Mouse (Mus musculus) hindbrain, embryonic 11.5 days (tissue): ENCODE results near the gene Ranbp3l. TPM values are rescaled to one million over a fixed set of nuclear protein-coding genes. Genes with fewer than 3 reads are reported as not detected.

Experiments used
- ATAC-seq: fragments of 200-750 bp; cut with Nextera tagmentation; 2 replicates; pipeline ENCODE4 v1.8.0; 2017; ENCODE audit warnings: mild to moderate bottlenecking, moderate TSS enrichment, moderate library complexity; ENCODE audit not compliant: low FRiP score
- DNase-seq: peaks from one replicate; pipeline ENCODE4 v3.0.0-alpha.2; 2015; ENCODE audit warnings: low spot score
- H3K27ac ChIP-seq: fragments of 300-500 bp; sonication (generic); 2 replicates; pipeline ENCODE4 v1.5.1; 2014; ENCODE audit warnings: mild to moderate bottlenecking, low read depth, low read length
- H3K27me3 ChIP-seq: fragments of 300-500 bp; sonication (generic); 2 replicates; pipeline ENCODE4 v1.6.1; 2014; ENCODE audit warnings: mild to moderate bottlenecking, low read length, moderate library complexity, mixed read lengths; ENCODE audit not compliant: control insufficient read depth, insufficient read depth
- H3K36me3 ChIP-seq: fragments of 300-500 bp; sonication (generic); 2 replicates; pipeline ENCODE4 v1.6.1; 2014; ENCODE audit warnings: mild to moderate bottlenecking, low read length, moderate library complexity, mixed read lengths; ENCODE audit not compliant: control insufficient read depth, insufficient read depth
- H3K4me1 ChIP-seq: fragments of 300-500 bp; sonication (generic); replicated peaks from 2 replicates; pipeline ENCODE4 v1.6.1; 2014; ENCODE audit warnings: low read length, mixed read lengths; ENCODE audit not compliant: control insufficient read depth, insufficient read depth
- H3K4me2 ChIP-seq: fragments of 300-500 bp; sonication (generic); replicated peaks from 2 replicates; pipeline ENCODE4 v1.6.1; 2014; ENCODE audit warnings: mild to moderate bottlenecking, low read depth, low read length
- H3K4me3 ChIP-seq: fragments of 300-500 bp; sonication (generic); 2 replicates; pipeline ENCODE4 v1.5.1; 2014; ENCODE audit warnings: low read depth, low read length
- H3K9ac ChIP-seq: fragments of 300-500 bp; sonication (generic); 2 replicates; pipeline ENCODE4 v1.6.1; 2014; ENCODE audit warnings: low read depth, low read length
- H3K9me3 ChIP-seq: fragments of 300-500 bp; sonication (generic); 2 replicates; pipeline ENCODE4 v1.6.1; 2016; ENCODE audit warnings: low read length; ENCODE audit not compliant: control insufficient read depth
- WGBS: fragments of 180-500 bp; shearing (Covaris S2); extraction: QIAGEN DNeasy Blood & Tissue Kit; methylation state at CpG from one replicate; pipeline ENCODE4 v1.1.7; 2014; 5-methylcytosine and 5-hydroxymethylcytosine counted together
- polyA plus RNA-seq: library from polyadenylated mRNA; unstranded; fragments of >200 nt; fragmentation: Nextera tagmentation; extraction: Ambion mirVana; gene quantifications from 2 replicates; pipeline ENCODE4 v1.2.1, GENCODE M21; 2014

Gene Ranbp3l
- polyA plus RNA-seq, 1 experiment from 2014 or later: 0.45 TPM

DNA sequence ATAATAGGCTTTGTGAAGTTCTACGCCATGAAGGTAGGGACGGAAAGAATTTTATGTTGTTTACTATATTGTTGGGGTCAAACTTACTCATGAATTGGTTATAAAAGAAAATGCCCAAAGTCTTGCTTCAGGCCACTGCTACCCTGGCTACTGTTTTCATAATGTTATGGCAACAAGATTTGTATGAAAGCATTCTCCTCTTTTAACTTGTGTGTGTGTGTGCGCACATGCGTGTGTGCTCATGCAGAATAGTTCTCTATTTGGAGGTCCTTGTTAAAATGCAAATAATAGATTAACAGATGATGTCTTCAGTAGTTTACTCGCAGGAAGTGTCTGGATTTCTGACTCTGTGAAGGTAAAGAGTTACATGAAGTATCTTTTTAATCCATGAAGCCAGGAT, 105.9 kb downstream of the Ranbp3l start:
- Histone ChIP-seq H3K36me3 (no peaks in the 10 kb centered on the region), H3K27me3 (no peaks in the 10 kb centered on the region), H3K9ac (no peak overlapping the region), H3K9me3 (no peaks in the 10 kb centered on the region), H3K4me2 (no peak overlapping the region), H3K4me3 (no peak overlapping the region), H3K4me1 (peaks cover 2% of the 10 kb centered on the region), H3K27ac (no peak overlapping the region)
- WGBS: 89% methylated on average over 5 of the region's 5 CpGs
- DNase-seq (no peak), ATAC-seq (no peak)

- 35% methylated on average over 2 of the region's 2 CpGs for WGBS
- Histone ChIP-seq H3K4me3 (no peak overlapping the region), H3K36me3 (no peaks in the 10 kb centered on the region), H3K27me3 (no peaks in the 10 kb centered on the region), H3K4me2 (no peak overlapping the region), H3K4me1 (peaks cover 2% of the 10 kb centered on the region), H3K9ac (no peak overlapping the region), H3K9me3 (no peaks in the 10 kb centered on the region), H3K27ac (no peak overlapping the region)
- DNase-seq (no peak), ATAC-seq (no peak)
These were observed 106.4 kb downstream of the Ranbp3l start for GRCm38 (mm10) chr15:9074139-9074538.

- Histone ChIP-seq H3K27ac (no peak overlapping the region), H3K27me3 (no peaks in the 10 kb centered on the region), H3K4me1 (peaks cover 2% of the 10 kb centered on the region), H3K36me3 (no peaks in the 10 kb centered on the region), H3K9me3 (no peaks in the 10 kb centered on the region), H3K4me2 (no peak overlapping the region), H3K9ac (0 out of 2 replicates have a peak overlapping the region, but pooled peaks have one; percentile 19), H3K4me3 (no peak overlapping the region)
- no peak for ATAC-seq
- WGBS: 15% methylated on average over 4 of the region's 4 CpGs
- no peak for DNase-seq
These were observed 106.9 kb downstream of the Ranbp3l start for GRCm38 (mm10) chr15:9074671-9075070.

DNA sequence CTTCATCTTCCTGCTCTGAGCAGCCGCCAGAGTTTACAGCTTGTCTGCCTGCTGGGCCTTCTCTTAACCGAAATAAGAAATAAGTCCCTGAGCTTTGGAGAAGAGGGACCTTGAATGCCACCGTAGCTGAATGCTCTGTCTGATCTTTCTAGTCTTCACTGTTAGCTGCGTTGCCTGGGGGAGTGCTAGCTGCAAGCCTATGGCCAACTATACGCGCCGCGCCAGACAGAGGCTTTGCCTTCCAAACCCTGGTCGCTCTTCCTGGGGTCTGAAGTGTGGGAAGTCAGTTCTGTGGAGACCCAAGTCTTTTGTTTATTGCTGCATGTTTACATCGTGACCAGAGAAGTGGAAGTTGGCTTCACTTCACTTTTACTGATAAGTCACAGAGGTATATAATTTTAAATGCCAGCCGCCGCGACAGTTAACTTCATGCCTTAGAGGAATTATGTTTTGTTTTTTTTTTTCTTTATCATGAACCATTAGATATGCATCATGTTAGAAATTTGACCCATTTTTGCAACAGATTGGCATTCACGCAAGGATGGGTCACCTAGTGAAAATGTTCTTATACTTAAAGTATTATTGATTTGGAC, 108.0 kb downstream of the Ranbp3l start:
- no peak overlapping the region for H3K4me2 ChIP-seq
- no peak for DNase-seq
- no peaks in the 10 kb centered on the region for H3K27me3 ChIP-seq
- H3K9me3 ChIP-seq: no peaks in the 10 kb centered on the region
- no peak overlapping the region for H3K27ac ChIP-seq
- H3K4me3 ChIP-seq: no peak overlapping the region
- 74% methylated on average over 14 of the region's 14 CpGs for WGBS
- H3K36me3 ChIP-seq: no peaks in the 10 kb centered on the region
- H3K4me1 ChIP-seq: peaks cover 2% of the 10 kb centered on the region
- H3K9ac ChIP-seq: no peak overlapping the region
- no peak for ATAC-seq

DNA sequence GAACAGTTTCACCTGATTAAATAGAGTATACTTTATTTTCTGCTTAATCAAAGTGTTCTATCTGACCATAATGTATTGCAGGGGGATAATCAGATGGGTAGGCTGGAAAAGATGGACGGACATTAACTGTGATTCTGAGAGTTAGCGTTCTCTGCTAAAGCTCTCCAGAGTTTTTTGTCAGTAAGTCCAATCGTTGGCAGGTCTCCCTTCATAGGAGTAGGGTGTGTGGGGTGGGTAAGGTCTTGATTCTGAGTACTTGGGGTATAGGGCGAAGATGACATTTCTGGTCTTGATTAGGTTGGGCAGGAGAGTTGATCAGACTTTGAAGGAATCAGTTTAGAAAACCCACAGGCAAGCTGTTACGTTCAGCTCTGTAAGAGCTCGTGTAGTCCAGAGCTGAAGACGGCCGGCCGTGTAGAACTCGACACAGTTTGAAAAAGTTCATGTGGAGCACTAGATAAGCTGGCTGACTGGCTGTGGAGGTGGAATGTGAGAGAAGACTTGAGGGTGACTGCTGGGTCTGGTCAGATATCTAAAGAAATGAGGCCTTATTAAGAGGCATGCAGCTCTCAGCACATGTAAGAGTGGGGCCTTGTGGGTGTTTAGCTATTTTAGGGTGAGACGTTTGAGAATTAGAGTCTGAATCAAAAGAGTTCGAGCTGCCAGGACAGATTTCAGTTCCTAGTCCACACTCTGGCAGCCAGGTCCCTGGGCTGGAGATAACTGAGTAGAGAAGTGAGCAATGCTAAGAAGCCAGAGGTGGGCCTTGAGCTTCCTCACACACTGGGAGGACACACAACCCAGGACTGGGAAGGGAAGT, 110.9 kb downstream of the Ranbp3l start:
- H3K9me3 ChIP-seq: no peaks in the 10 kb centered on the region
- no peak overlapping the region for H3K27ac ChIP-seq
- DNase-seq (no peak), ATAC-seq (peak; percentile 33; the same call in 1 of the 2 replicates)
- H3K36me3 ChIP-seq: no peaks in the 10 kb centered on the region
- no peak overlapping the region for H3K4me3 ChIP-seq
- H3K4me1 ChIP-seq: peaks cover 2% of the 10 kb centered on the region
- WGBS: 78% methylated on average over 12 of the region's 12 CpGs
- H3K27me3 ChIP-seq: no peaks in the 10 kb centered on the region
- H3K4me2 ChIP-seq: no peak overlapping the region
- no peak overlapping the region for H3K9ac ChIP-seq

DNA sequence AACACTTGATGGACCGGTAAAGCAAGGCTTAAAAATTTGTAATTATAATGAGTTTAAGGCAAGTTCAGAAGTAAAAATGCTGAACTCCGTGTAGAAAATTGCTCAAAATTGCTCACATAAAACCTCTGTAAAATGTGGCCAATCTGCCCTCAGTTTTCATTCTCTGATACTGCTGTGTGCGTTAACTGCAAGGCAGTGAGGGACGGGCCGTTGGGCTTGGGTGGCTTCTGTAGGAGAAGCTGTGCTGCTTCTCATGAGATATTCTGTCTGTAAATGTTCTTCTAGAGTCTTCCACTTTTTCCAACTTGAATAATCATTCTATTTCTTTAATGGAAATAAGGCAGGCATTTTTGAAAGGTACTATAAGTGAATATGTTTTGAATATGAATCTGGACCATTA, 111.9 kb downstream of the Ranbp3l start:
- H3K27me3 ChIP-seq: no peaks in the 10 kb centered on the region

DNA sequence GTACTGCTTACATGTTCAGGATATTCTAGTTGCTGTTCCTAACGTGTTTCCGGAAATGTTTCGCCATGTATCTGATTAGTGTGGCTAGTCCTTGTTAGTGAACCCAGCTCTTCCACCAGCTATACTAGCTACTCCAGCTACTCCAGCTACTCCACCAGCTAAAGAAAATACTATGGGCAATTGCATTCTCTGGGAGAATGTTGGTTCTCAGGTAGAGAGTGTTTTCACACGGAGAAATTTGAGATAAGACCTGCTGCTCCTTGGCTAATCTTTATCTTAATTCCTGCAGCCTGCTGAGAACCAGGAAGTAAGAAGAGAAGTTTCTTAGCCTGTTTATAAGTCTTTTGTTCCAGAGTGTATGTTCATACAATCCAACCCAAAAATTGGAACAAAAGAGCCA, 112.5 kb downstream of the Ranbp3l start:
- Histone ChIP-seq H3K9me3 (no peaks in the 10 kb centered on the region), H3K4me1 (no peaks in the 10 kb centered on the region; the same call in 1 of the 2 replicates), H3K4me3 (no peak overlapping the region), H3K9ac (no peak overlapping the region), H3K27ac (no peak overlapping the region), H3K4me2 (no peak overlapping the region), H3K27me3 (no peaks in the 10 kb centered on the region), H3K36me3 (no peaks in the 10 kb centered on the region)
- DNase-seq (no peak), ATAC-seq (no peak)
- WGBS: 76% methylated on average over 4 of the region's 4 CpGs

More for the DNA sequence above, 111.9 kb downstream of the Ranbp3l start:
- ATAC-seq (no peak), DNase-seq (no peak)
- Histone ChIP-seq H3K36me3 (no peaks in the 10 kb centered on the region), H3K4me1 (peaks cover 2% of the 10 kb centered on the region), H3K27ac (no peak overlapping the region), H3K9me3 (no peaks in the 10 kb centered on the region), H3K4me2 (no peak overlapping the region), H3K4me3 (no peak overlapping the region), H3K9ac (no peak overlapping the region)
- 60% methylated on average over 5 of the region's 5 CpGs for WGBS

DNA sequence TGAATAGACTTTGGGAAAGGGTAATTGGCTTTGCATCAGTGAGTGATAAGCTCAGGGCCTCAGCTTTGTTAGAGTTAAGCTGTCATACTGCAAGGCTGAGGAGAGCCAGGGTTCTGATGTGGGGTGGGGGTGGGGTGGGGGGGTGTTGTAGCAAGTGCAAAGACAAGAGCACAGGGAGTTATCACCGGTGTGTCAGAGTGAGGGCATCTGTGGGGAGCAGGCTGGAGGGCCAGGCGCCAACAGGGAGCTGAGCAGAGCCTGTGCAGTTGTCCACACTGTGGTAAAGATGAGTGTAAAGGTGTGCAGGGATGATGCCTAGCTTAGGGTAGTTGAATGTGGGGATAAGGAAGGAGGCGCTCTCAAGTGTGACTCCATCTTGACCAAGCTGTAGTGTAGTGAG, 113.5 kb downstream of the Ranbp3l start:
- DNase-seq: no peak
- Histone ChIP-seq H3K27me3 (no peaks in the 10 kb centered on the region), H3K36me3 (no peaks in the 10 kb centered on the region), H3K4me2 (no peak overlapping the region), H3K27ac (no peak overlapping the region), H3K4me3 (no peak overlapping the region), H3K9ac (no peak overlapping the region), H3K4me1 (no peaks in the 10 kb centered on the region), H3K9me3 (no peaks in the 10 kb centered on the region)
- 76% methylated on average over 3 of the region's 3 CpGs for WGBS
- ATAC-seq: no peak

- Histone ChIP-seq H3K27ac (no peak overlapping the region), H3K4me2 (no peak overlapping the region), H3K36me3 (no peaks in the 10 kb centered on the region), H3K4me3 (no peak overlapping the region), H3K27me3 (no peaks in the 10 kb centered on the region), H3K9ac (no peak overlapping the region), H3K4me1 (no peaks in the 10 kb centered on the region), H3K9me3 (no peaks in the 10 kb centered on the region)
- no peak for DNase-seq
- no peak for ATAC-seq
- WGBS: 91% methylated on average over 9 of the region's 9 CpGs
These were observed 115.0 kb downstream of the Ranbp3l start for GRCm38 (mm10) chr15:9082753-9083152.
